Mouse (Mus musculus) forebrain, postnatal 0 days (tissue): ENCODE measurements around the gene Rhbdf1. TPM values are rescaled to one million over a fixed set of nuclear protein-coding genes. Genes with fewer than 3 reads are reported as not detected.

Experiments
- ATAC-seq: fragments of 200-750 bp; cut with Nextera tagmentation; 2 replicates; pipeline ENCODE4 v1.8.0; 2017; ENCODE audit warnings: mild to moderate bottlenecking, moderate library complexity
- DNase-seq: peaks from one replicate; pipeline ENCODE4 v3.0.0-alpha.2; 2015
- H3K27ac ChIP-seq: fragments of 300-500 bp; sonication (generic); 2 replicates; pipeline ENCODE4 v1.5.1; 2014; ENCODE audit warnings: low read depth, mild to moderate bottlenecking, antibody characterized with exemption, low read length, moderate library complexity, mixed read lengths
- H3K27me3 ChIP-seq: fragments of 300-500 bp; sonication (generic); 2 replicates; pipeline ENCODE4 v1.6.1; 2014; ENCODE audit warnings: mild to moderate bottlenecking, low read length, mixed read lengths; ENCODE audit not compliant: insufficient read depth
- H3K36me3 ChIP-seq: fragments of 300-500 bp; sonication (generic); 2 replicates; pipeline ENCODE4 v1.6.1; 2014; ENCODE audit warnings: mild to moderate bottlenecking, moderate library complexity; ENCODE audit not compliant: insufficient read depth
- H3K4me1 ChIP-seq: fragments of 300-500 bp; sonication (generic); 2 replicates; pipeline ENCODE4 v1.6.1; 2014; ENCODE audit warnings: antibody characterized with exemption; ENCODE audit not compliant: insufficient read depth
- H3K4me2 ChIP-seq: fragments of 300-500 bp; sonication (generic); 2 replicates; pipeline ENCODE4 v1.6.1; 2014; ENCODE audit warnings: low read depth, mild to moderate bottlenecking, moderate library complexity
- H3K4me3 ChIP-seq: fragments of 300-500 bp; sonication (generic); 2 replicates; pipeline ENCODE4 v1.5.1; 2014; ENCODE audit warnings: low read depth, low read length, mixed read lengths
- H3K9ac ChIP-seq: fragments of 300-500 bp; sonication (generic); 2 replicates; pipeline ENCODE4 v1.6.1; 2014; ENCODE audit warnings: mild to moderate bottlenecking
- H3K9me3 ChIP-seq: fragments of 300-500 bp; sonication (generic); 2 replicates; pipeline ENCODE4 v1.6.1; 2016; ENCODE audit warnings: low read length
- CTCF ChIP-seq: sonication (generic); IDR thresholded peaks from 2 replicates; pipeline ENCODE4 v1.5.1; 2016; ENCODE audit warnings: antibody characterized with exemption, control low read depth, low read depth
- WGBS: fragments of 180-500 bp; shearing (Covaris S2); extraction: QIAGEN DNeasy Blood & Tissue Kit; methylation state at CpG from one replicate; pipeline ENCODE4 v1.1.7; 2014; 5-methylcytosine and 5-hydroxymethylcytosine counted together
- polyA plus RNA-seq: library from polyadenylated mRNA; unstranded; fragments of >200 nt; fragmentation: Nextera tagmentation; extraction: Ambion mirVana; gene quantifications from 2 replicates; pipeline ENCODE4 v1.2.1, GENCODE M21; 2015
- total RNA-seq: library from RNA; depleted of rRNA; stranded (reverse); fragments of >200 nt; gene quantifications from 2 replicates; pipeline ENCODE4 v1.2.3, GENCODE M21; 2014

Rhbdf1 gene
- total and polyA plus RNA-seq, 2 experiments from 2014 or later = 17.9 to 23.2 TPM

DNA sequence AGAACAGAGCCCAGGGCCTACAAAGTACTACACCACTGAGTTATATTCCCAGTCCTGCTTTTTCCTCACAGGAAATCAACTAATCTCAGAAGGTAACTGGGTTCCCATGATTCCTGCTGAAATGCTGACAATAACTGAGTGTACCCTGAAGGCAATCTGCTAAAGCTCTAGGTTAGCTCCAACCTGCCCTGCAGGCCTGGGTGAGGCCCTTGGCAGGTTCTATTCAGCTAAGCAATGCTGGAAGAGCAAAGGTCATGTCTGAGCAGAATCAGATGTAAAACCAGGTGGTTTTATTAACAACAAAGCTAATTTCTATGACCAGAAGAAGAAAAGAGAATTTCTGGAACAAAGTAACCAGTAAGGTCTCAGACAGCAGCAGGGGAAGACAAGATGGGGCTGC, 19.3 kb upstream of the Rhbdf1 start:
- TF ChIP-seq CTCF = no peak
- Histone ChIP-seq H3K27me3 (no peaks in the 10 kb centered on the region), H3K9me3 (no peaks in the 10 kb centered on the region), H3K27ac (no peak overlapping the region), H3K4me1 (peaks cover 4% of the 10 kb centered on the region; the same call in 1 of the 2 replicates), H3K9ac (no peak overlapping the region), H3K36me3 (peaks cover 28% of the 10 kb centered on the region), H3K4me2 (no peak overlapping the region), H3K4me3 (no peak overlapping the region)
- DNase-seq (no peak), ATAC-seq (no peak)

DNA sequence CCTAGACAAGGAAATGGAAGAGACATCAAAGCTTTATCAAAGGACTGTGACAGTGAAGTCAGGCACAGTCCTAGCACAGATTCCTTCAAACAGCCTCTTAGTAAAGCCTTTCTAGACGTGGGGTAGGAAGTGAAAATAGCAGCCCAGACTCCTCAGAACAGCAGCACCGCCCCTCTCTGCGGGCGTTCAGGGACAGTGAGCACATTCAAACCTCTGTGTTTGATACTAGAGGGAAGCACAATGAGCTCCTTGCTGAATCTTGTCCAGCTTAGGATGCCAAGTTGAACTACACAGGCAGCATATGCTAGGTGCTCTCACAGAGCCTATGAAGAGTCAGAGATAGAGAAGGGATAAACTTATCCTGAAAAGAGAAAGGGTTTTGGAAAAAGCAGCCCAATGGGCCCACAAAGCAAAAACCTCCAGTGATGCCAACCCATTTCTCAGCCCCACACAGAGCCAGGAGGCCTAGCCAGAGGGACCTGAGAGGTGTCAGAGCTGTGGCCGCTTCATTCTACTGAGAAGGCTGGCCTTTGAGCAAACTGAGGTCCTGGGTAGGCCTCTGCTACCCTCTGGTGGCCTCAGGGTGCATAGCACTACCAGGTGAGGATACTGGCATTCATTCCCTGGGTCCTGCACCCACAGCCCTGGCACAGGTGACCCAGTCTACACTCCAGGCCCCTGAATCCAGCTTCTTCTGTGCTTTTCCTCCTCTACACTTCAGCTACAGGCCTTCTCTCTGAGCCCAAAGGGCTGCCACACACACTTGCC, 16.2 kb upstream of the Rhbdf1 start:
- ATAC-seq (0 out of 2 replicates have a peak, but pooled peaks have one; percentile 21), DNase-seq (peak; percentile 74)
- no peaks in the 10 kb centered on the region for H3K27me3 ChIP-seq
- peak; percentile 96 for TF ChIP-seq CTCF
- 60% methylated on average over 5 of the region's 5 CpGs for WGBS
- H3K36me3 ChIP-seq = peaks cover 14% of the 10 kb centered on the region
- no peak overlapping the region for H3K4me3 ChIP-seq
- H3K9ac ChIP-seq = no peak overlapping the region
- no peak overlapping the region for H3K4me2 ChIP-seq
- H3K4me1 ChIP-seq = peaks cover 9% of the 10 kb centered on the region
- H3K27ac ChIP-seq = no peak overlapping the region
- H3K9me3 ChIP-seq = no peaks in the 10 kb centered on the region

DNA sequence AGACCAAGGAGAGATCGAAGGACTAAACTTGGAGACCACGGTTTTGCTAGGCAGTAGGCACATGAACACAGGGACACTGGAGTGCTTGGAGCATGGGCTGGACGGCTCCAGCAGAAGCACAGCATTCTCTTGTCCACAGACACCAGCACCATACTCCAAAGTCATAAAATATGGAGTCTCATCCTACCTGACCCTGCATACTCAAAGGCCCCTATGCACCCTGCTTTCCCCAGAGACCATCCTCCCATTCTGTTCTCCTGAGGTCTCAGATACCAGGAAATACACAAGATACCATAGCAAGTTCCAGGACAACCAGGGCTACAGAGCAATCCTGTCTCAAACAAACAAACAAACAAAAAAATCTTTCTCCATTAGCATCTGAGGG, 15.3 kb upstream of the Rhbdf1 start:
- Histone ChIP-seq H3K4me2 (no peak overlapping the region), H3K9ac (no peak overlapping the region), H3K27me3 (no peaks in the 10 kb centered on the region), H3K27ac (0 out of 2 replicates have a peak overlapping the region, but pooled peaks have one; percentile 63), H3K4me1 (peaks cover 9% of the 10 kb centered on the region), H3K4me3 (no peak overlapping the region), H3K9me3 (no peaks in the 10 kb centered on the region), H3K36me3 (peaks cover 11% of the 10 kb centered on the region)
- 82% methylated on average over 3 of the region's 3 CpGs for WGBS
- no peak for DNase-seq
- ATAC-seq = no peak
- TF ChIP-seq CTCF = no peak

DNA sequence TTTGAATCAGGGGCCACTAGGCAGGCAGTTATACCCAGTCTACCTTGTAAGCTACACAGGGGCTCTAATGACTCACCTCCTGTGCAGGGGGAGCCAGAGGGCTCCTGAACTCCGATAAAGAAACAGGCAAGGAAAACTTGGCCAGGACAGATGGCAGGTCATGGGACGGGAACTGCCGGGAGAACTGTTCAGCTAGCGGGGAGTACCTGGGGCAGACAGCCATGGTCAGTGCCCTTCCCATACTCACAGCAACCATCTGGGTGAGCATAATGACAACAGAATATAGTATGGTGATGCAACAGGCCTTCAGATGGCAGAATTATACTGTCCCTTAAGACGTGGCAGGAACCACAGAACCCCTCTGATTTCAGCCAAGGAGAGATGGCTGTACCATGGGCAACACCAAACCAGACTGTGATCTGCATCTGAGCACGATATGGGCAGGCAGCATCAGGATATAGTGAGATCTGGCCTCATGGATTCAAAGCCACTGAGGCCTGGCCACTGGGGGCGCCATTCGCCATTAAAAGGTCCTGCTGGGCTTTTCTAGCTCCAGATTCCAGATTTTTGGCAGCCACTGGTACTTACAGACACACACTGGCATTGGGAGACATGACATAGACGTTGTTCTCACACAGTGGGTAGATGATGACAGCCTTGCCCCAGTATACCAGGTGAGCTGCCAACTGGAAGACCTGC, 14.8 kb upstream of the Rhbdf1 start:
- ATAC-seq = 0 out of 2 replicates have a peak, but pooled peaks have one; percentile 12
- TF ChIP-seq CTCF = peak; percentile 76

DNA sequence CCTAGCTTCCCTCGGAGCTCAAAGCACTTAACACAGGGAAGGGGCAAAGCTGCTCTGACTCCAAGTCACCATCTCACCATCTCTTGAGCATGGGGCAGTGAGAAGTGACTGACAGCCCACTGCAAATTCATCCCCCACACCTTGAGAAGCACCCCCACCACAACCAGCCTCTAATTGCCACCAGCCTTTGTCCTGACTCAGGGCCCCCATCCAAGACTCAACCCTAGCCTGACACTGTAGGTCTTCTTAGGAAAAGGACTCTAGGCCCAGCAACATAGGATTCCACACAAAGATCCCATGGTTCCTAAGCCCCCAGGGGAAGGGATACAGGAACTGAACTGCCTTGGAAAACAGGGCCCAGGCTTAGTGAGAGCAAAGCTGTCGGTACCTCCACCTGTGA, 14.0 kb upstream of the Rhbdf1 start:
- peak overlapping the region; percentile 63 for H3K27ac ChIP-seq
- H3K4me2 ChIP-seq = no peak overlapping the region
- peak overlapping the region; percentile 4; the same call in 1 of the 2 replicates for H3K9ac ChIP-seq
- DNase-seq = no peak
- peaks cover 17% of the 10 kb centered on the region for H3K36me3 ChIP-seq
- peaks cover 9% of the 10 kb centered on the region for H3K4me1 ChIP-seq
- H3K9me3 ChIP-seq = no peaks in the 10 kb centered on the region
- TF ChIP-seq CTCF = no peak
- no peak overlapping the region for H3K4me3 ChIP-seq
- 37% methylated on average over 2 of the region's 2 CpGs for WGBS
- peak; percentile 16; the same call in 1 of the 2 replicates for ATAC-seq
- H3K27me3 ChIP-seq = no peaks in the 10 kb centered on the region

More for the DNA sequence above, 14.8 kb upstream of the Rhbdf1 start:
- H3K4me2 ChIP-seq = no peak overlapping the region
- H3K4me1 ChIP-seq = peaks cover 9% of the 10 kb centered on the region
- peak overlapping the region; percentile 63; the same call in 1 of the 2 replicates for H3K27ac ChIP-seq
- H3K4me3 ChIP-seq = no peak overlapping the region
- H3K9me3 ChIP-seq = no peaks in the 10 kb centered on the region
- peak overlapping the region; percentile 4; the same call in 1 of the 2 replicates for H3K9ac ChIP-seq
- H3K36me3 ChIP-seq = peaks cover 10% of the 10 kb centered on the region
- DNase-seq = peak; percentile 77
- no peaks in the 10 kb centered on the region for H3K27me3 ChIP-seq
- WGBS = 41% methylated on average over 9 of the region's 9 CpGs

DNA sequence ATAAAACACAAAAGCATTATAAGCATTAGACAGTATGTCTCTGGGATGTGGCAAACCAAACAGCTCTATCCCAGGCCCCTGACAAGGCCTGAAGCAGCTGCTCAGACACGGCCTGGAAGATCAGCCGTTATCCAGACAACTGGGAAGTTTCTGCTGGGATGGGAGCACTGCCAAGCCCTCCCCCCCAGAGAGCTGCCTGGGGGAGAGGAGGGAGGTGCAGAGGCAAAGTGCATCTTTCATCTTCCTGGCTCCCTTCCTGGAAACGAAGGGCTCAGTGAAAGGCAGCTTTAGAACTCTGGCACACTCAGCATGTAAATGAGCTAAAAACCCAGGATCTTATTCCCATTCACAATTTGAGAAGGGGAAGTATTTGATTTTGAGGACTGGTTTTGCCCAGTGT, 13.5 kb upstream of the Rhbdf1 start:
- peaks cover 9% of the 10 kb centered on the region for H3K4me1 ChIP-seq
- no peak overlapping the region for H3K4me3 ChIP-seq
- H3K36me3 ChIP-seq = peaks cover 21% of the 10 kb centered on the region
- no peak overlapping the region for H3K4me2 ChIP-seq
- ATAC-seq (peak; percentile 76), DNase-seq (peak; percentile 83)
- H3K27me3 ChIP-seq = no peaks in the 10 kb centered on the region
- peak overlapping the region; percentile 63 for H3K27ac ChIP-seq
- no peaks in the 10 kb centered on the region for H3K9me3 ChIP-seq
- WGBS = 8% methylated on average over 3 of the region's 3 CpGs
- no peak overlapping the region for H3K9ac ChIP-seq
- TF ChIP-seq CTCF = no peak

DNA sequence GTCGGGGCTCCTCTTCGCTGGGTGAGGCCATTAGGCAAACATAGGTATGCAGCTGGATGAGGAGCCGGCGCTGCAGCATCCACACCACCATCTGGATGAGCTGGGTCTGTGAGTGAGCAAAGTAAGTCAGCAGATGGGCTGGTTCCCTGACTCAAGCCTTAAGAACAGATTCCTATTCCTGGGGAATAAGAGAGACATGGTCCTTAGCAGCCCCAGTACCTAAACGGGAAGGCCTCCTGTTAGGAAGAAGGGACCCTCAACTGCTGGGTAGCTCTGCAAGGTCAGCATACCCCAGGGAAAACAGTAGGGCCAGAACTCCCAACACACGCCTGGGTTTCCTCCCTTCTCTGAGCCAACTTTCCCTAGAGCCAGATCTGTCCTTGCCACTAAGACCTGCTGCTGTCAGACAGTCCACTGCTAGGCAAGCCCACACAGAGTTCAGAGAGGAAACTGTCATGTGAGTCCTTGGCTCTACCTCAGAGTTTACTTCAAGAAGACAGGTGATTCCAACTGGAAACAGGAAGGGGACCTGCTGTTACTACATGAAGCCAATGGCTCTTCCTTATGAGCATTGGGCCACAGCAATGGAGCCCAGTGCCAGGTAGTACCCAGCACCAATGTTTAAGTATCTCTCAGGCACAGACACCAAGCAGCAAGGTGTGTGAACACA, 12.9 kb upstream of the Rhbdf1 start:
- no peak overlapping the region for H3K4me2 ChIP-seq
- DNase-seq (no peak), ATAC-seq (no peak)
- peak overlapping the region; percentile 54; the same call in 1 of the 2 replicates for H3K27ac ChIP-seq
- no peak for TF ChIP-seq CTCF
- H3K4me1 ChIP-seq = peaks cover 9% of the 10 kb centered on the region
- H3K27me3 ChIP-seq = no peaks in the 10 kb centered on the region
- no peak overlapping the region for H3K9ac ChIP-seq
- no peak overlapping the region for H3K4me3 ChIP-seq
- no peaks in the 10 kb centered on the region for H3K9me3 ChIP-seq
- WGBS = 83% methylated on average over 6 of the region's 6 CpGs
- peaks cover 26% of the 10 kb centered on the region for H3K36me3 ChIP-seq
